Mouse (Mus musculus) C2C12 (cell line): ENCODE measurements around the gene Abcg5. TPM values are rescaled to one million over a fixed set of nuclear protein-coding genes. Genes with fewer than 3 reads are reported as not detected.

Source experiments
- H3K27me3 ChIP-seq: one replicate; pipeline ENCODE4 v1.6.1; 2011; ENCODE audit not compliant: control insufficient read depth, insufficient read depth, insufficient read length
- H3K36me3 ChIP-seq: one replicate; pipeline ENCODE4 v1.6.1; 2011; ENCODE audit not compliant: control insufficient read depth, insufficient read depth
- H3K4me3 ChIP-seq: one replicate; pipeline ENCODE4 v1.5.1; 2011; ENCODE audit warnings: mild to moderate bottlenecking, control low read depth; ENCODE audit not compliant: poor library complexity, insufficient read depth, severe bottlenecking
- H3K79me2 ChIP-seq: one replicate; pipeline ENCODE4 v1.6.1; 2011; ENCODE audit not compliant: control insufficient read depth, insufficient read depth
- H3K79me3 ChIP-seq: one replicate; pipeline ENCODE4 v1.6.1; 2011; ENCODE audit warnings: low read depth, control low read depth
- H3ac ChIP-seq: one replicate; pipeline ENCODE3; 2011; ENCODE audit warnings: low read depth; ENCODE audit not compliant: control insufficient read depth, insufficient read length
- CEBPB ChIP-seq: IDR thresholded peaks from one replicate; pipeline ENCODE4 v1.6.1; 2011; ENCODE audit warnings: low read depth, mild to moderate bottlenecking, control low read depth, moderate library complexity
- CTCF ChIP-seq: IDR thresholded peaks from one replicate; pipeline ENCODE4 v1.5.1; 2011; ENCODE audit not compliant: control insufficient read depth, insufficient read depth, insufficient read length
- FOSL1 ChIP-seq: IDR thresholded peaks from one replicate; pipeline ENCODE4 v1.8.0; 2011; ENCODE audit warnings: mild to moderate bottlenecking, low read length; ENCODE audit not compliant: poor library complexity, insufficient read depth, severe bottlenecking
- MAX ChIP-seq: IDR thresholded peaks from one replicate; pipeline ENCODE4 v1.6.1; 2011; ENCODE audit warnings: mild to moderate bottlenecking, control low read depth
- MYOD1 ChIP-seq: IDR thresholded peaks from one replicate; pipeline ENCODE4 v1.6.1; 2011; ENCODE audit warnings: low read depth; ENCODE audit not compliant: control insufficient read depth, insufficient read length
- MYOG ChIP-seq: IDR thresholded peaks from one replicate; pipeline ENCODE4 v1.6.1; 2011; ENCODE audit not compliant: control insufficient read depth, insufficient read length; ENCODE audit errors: extremely low read depth
- USF1 ChIP-seq: IDR thresholded peaks from one replicate; pipeline ENCODE4 v1.6.1; 2011; ENCODE audit warnings: low read depth, mild to moderate bottlenecking, control low read depth, moderate library complexity
- polyA plus RNA-seq: library from polyadenylated mRNA; unstranded; fragments of >200 nt; fragmentation: generic; extraction: Trizol; gene quantifications from one replicate; pipeline ENCODE4 v1.2.1, GENCODE M21; 2012; ENCODE audit warnings: missing spikeins

The Abcg5 gene
- polyA plus RNA-seq, 1 experiment, result not detected

DNA sequence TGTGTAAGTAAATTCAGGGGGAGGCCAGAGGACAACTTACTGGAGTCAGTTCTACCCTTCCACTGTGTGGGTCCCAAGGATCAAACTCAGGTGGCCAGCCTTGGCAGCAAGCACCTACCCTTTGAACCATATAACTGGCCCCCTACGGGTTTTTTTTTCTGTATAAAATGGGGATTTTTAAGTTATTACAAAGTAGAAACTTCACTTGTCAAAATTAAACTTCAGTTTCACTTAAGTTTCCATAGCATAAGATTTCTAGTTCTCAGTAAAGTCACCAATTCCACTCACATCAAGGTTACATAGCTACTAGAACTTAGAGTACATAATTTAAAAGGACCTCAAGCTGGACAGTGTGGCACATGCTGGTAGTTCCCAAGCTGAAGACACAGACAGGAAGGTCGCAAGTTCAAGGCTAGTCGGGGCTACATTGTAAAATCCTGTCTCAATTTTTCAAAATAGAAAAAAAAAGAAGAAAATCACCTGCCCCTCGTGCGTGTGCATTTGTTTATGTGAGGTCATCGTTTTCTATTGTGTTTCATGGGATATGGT lies 66.2 kb downstream of the Abcg5 start:
- Histone ChIP-seq H3K4me3 (no peak overlapping the region), H3K27me3 (no peaks in the 10 kb centered on the region), H3K79me2 (no peaks in the 10 kb centered on the region), H3K79me3 (no peaks in the 10 kb centered on the region), H3ac (no peak overlapping the region), H3K36me3 (peaks cover 51% of the 10 kb centered on the region)
- no peak for TF ChIP-seq CEBPB
- TF ChIP-seq MYOG, result no peak
- no peak for TF ChIP-seq MYOD1
- no peak for TF ChIP-seq MAX
- no peak for TF ChIP-seq USF1

GRCm38 (mm10) chr17:84615811-84616210 lies 67.0 kb downstream of the Abcg5 start:
- no peak for TF ChIP-seq MYOD1
- no peak for TF ChIP-seq CEBPB
- TF ChIP-seq MAX, result no peak
- TF ChIP-seq MYOG, result no peak
- TF ChIP-seq FOSL1, result no peak
- TF ChIP-seq CTCF, result no peak
- TF ChIP-seq USF1, result no peak
- H3K79me2 ChIP-seq, result no peaks in the 10 kb centered on the region
- H3ac ChIP-seq, result no peak overlapping the region
- H3K4me3 ChIP-seq, result no peak overlapping the region
- peaks cover 53% of the 10 kb centered on the region for H3K36me3 ChIP-seq
- no peaks in the 10 kb centered on the region for H3K27me3 ChIP-seq
- H3K79me3 ChIP-seq, result no peaks in the 10 kb centered on the region

- peaks cover 44% of the 10 kb centered on the region for H3K36me3 ChIP-seq
- H3K79me3 ChIP-seq, result no peaks in the 10 kb centered on the region
- TF ChIP-seq MAX (no peak), MYOG (no peak)
- H3K27me3 ChIP-seq, result no peaks in the 10 kb centered on the region
- no peak overlapping the region for H3K4me3 ChIP-seq
- no peaks in the 10 kb centered on the region for H3K79me2 ChIP-seq
- no peak overlapping the region for H3ac ChIP-seq
Measured at GRCm38 (mm10) chr17:84611971-84612370, 70.8 kb downstream of the Abcg5 start.

GRCm38 (mm10) chr17:84611500-84611899 lies 71.3 kb downstream of the Abcg5 start:
- H3K4me3 ChIP-seq, result no peak overlapping the region

DNA sequence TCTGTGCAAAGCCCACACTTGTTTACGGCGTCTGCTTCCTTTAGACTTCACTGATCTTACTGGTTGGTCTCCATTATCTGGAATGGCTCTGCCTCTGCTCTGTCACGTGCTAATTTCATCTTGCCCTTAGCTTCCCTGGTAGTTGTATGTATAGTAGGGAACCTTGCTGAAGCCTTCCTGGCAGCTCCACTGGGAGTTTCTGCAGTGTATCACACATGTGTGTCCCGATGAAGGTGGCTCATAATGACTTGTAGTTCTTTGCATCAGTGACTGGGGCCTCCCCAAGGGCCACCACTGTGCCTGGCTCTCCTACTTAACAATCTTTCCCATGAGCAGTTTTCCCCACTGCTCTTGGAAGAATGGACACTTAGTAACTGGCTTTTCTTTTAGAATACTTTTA lies 74.2 kb downstream of the Abcg5 start:
- TF ChIP-seq CEBPB, result no peak
- TF ChIP-seq MAX, result no peak
- no peak for TF ChIP-seq MYOD1
- TF ChIP-seq CTCF, result no peak
- no peak for TF ChIP-seq MYOG
- TF ChIP-seq FOSL1, result no peak
- no peak for TF ChIP-seq USF1
- Histone ChIP-seq H3K79me2 (no peaks in the 10 kb centered on the region), H3K4me3 (no peak overlapping the region), H3K79me3 (no peaks in the 10 kb centered on the region), H3K27me3 (no peaks in the 10 kb centered on the region), H3ac (no peak overlapping the region), H3K36me3 (peaks cover 49% of the 10 kb centered on the region)

More at GRCm38 (mm10) chr17:84611500-84611899, 71.3 kb downstream of the Abcg5 start:
- Histone ChIP-seq H3K79me2 (no peaks in the 10 kb centered on the region), H3K79me3 (no peaks in the 10 kb centered on the region), H3ac (no peak overlapping the region), H3K27me3 (no peaks in the 10 kb centered on the region), H3K36me3 (peaks cover 49% of the 10 kb centered on the region)
- TF ChIP-seq CEBPB, result no peak
- TF ChIP-seq USF1, result no peak
- no peak for TF ChIP-seq MAX
- no peak for TF ChIP-seq MYOG
- no peak for TF ChIP-seq CTCF
- no peak for TF ChIP-seq FOSL1
- no peak for TF ChIP-seq MYOD1

Other genes with a start within 250 kb of the Abcg5 start
- 7.3 TPM for gene Thada, start 216.8 kb downstream of the Abcg5 start, polyA plus RNA-seq
- gene Plekhh2, start 171.1 kb downstream of the Abcg5 start, polyA plus RNA-seq, result 8.7 TPM
- 4.0 TPM for gene Dync2li1, start 56.5 kb downstream of the Abcg5 start, polyA plus RNA-seq
- not detected for gene Abcg8, start 6.7 kb downstream of the Abcg5 start, polyA plus RNA-seq
- 19.3 TPM for gene Lrpprc, start 107.8 kb upstream of the Abcg5 start, polyA plus RNA-seq